Mouse (Mus musculus): ENCODE data around the gene Scube1. TPM values are rescaled to one million over a fixed set of nuclear protein-coding genes. Genes with fewer than 3 reads are reported as not detected.

Scube1 gene
- polyA plus RNA-seq, 1 experiment from 2014 or later = 9.4 TPM

DNA sequence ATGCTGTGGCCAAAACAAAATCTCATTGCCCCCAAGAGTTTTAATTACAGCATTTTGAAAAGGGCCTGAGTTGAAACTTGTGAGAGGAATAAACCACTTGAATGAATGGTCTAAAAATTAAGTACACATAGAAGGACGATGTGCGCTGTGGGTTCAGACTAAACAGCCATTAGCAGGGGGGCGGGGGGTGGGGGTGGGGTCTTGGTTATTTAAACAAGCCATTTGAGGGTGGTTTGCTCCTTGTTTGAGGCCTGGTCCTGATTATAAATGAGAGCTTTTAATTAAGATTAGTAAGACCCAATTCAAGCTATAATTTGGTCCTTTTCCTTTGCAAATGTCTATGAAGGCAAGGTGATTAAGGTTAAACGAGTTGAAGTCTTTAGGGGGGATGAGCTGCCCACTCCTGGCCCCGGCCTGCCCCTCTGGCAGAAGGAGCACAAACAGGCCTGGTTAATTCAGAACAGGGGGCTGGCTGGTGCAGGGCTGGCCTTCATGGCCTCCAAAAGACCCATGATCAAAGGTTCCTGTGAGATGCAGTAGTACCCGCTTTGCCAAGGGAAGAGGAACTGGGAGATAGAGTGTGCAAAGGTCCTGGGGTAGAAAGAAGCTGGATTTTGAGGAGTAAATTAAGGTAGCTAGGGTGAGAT, 9.1 kb downstream of the Scube1 start:
- Histone ChIP-seq H3K9ac (replicated peaks; ENCODE audit: low read depth, low read length) (no peak overlapping the region), H3K27ac (ENCODE audit: low read depth, low read length) (no peak overlapping the region), H3K9me3 (ENCODE audit: control insufficient read depth, low read length) (no peaks in the 10 kb centered on the region), H3K36me3 (ENCODE audit: control insufficient read depth, insufficient read depth, low read length) (no peaks in the 10 kb centered on the region), H3K4me2 (ENCODE audit: low read depth, low read length) (no peak overlapping the region), H3K27me3 (ENCODE audit: control insufficient read depth, insufficient read depth, low read length) (no peaks in the 10 kb centered on the region), H3K4me1 (ENCODE audit: control insufficient read depth, insufficient read depth, low read length) (no peaks in the 10 kb centered on the region), H3K4me3 (ENCODE audit: low read depth, low read length) (no peak overlapping the region)
- 71% methylated on average over 6 of the region's 6 CpGs for WGBS
- no peak for ATAC-seq (ENCODE audit: low read depth)

- no peak overlapping the region for H3K4me2 ChIP-seq (ENCODE audit: low read depth, low read length)
- H3K4me3 ChIP-seq (ENCODE audit: low read depth, low read length) = no peak overlapping the region
- H3K4me1 ChIP-seq (ENCODE audit: control insufficient read depth, insufficient read depth, low read length) = 0 out of 2 replicates have a peak, but pooled peaks cover 5% of the 10 kb centered on the region
These were observed 12.0 kb downstream of the Scube1 start for GRCm38 (mm10) chr15:83712798-83713197.

GRCm38 (mm10) chr15:83712361-83712760, 12.5 kb downstream of the Scube1 start:
- Histone ChIP-seq H3K36me3 (ENCODE audit: control insufficient read depth, insufficient read depth, low read length) (no peaks in the 10 kb centered on the region), H3K27me3 (ENCODE audit: control insufficient read depth, insufficient read depth, low read length) (no peaks in the 10 kb centered on the region), H3K27ac (ENCODE audit: low read depth, low read length) (no peak overlapping the region), H3K4me3 (ENCODE audit: low read depth, low read length) (no peak overlapping the region), H3K4me2 (ENCODE audit: low read depth, low read length) (no peak overlapping the region), H3K4me1 (ENCODE audit: control insufficient read depth, insufficient read depth, low read length) (0 out of 2 replicates have a peak, but pooled peaks cover 5% of the 10 kb centered on the region), H3K9ac (replicated peaks; ENCODE audit: low read depth, low read length) (no peak overlapping the region), H3K9me3 (ENCODE audit: control insufficient read depth, low read length) (no peaks in the 10 kb centered on the region)
- no peak for ATAC-seq (ENCODE audit: low read depth)
- 90% methylated on average over 5 of the region's 5 CpGs for WGBS

More at GRCm38 (mm10) chr15:83712798-83713197, 12.0 kb downstream of the Scube1 start:
- ATAC-seq (ENCODE audit: low read depth) = no peak
- Histone ChIP-seq H3K27me3 (ENCODE audit: control insufficient read depth, insufficient read depth, low read length) (no peaks in the 10 kb centered on the region), H3K9me3 (ENCODE audit: control insufficient read depth, low read length) (no peaks in the 10 kb centered on the region), H3K27ac (ENCODE audit: low read depth, low read length) (no peak overlapping the region), H3K9ac (replicated peaks; ENCODE audit: low read depth, low read length) (no peak overlapping the region), H3K36me3 (ENCODE audit: control insufficient read depth, insufficient read depth, low read length) (no peaks in the 10 kb centered on the region)
- 86% methylated on average over 10 of the region's 10 CpGs for WGBS

GRCm38 (mm10) chr15:83709889-83710774, 14.7 kb downstream of the Scube1 start:
- H3K4me3 ChIP-seq (ENCODE audit: low read depth, low read length) = no peak overlapping the region
- no peak overlapping the region for H3K9ac ChIP-seq (replicated peaks; ENCODE audit: low read depth, low read length)
- H3K27me3 ChIP-seq (ENCODE audit: control insufficient read depth, insufficient read depth, low read length) = no peaks in the 10 kb centered on the region
- no peak overlapping the region for H3K27ac ChIP-seq (ENCODE audit: low read depth, low read length)
- ATAC-seq (ENCODE audit: low read depth) = no peak
- H3K9me3 ChIP-seq (ENCODE audit: control insufficient read depth, low read length) = no peaks in the 10 kb centered on the region
- no peak overlapping the region for H3K4me2 ChIP-seq (ENCODE audit: low read depth, low read length)
- WGBS = 10% methylated on average over 23 of the region's 23 CpGs
- no peaks in the 10 kb centered on the region for H3K36me3 ChIP-seq (ENCODE audit: control insufficient read depth, insufficient read depth, low read length)
- 0 out of 2 replicates have a peak, but pooled peaks cover 9% of the 10 kb centered on the region for H3K4me1 ChIP-seq (ENCODE audit: control insufficient read depth, insufficient read depth, low read length)

GRCm38 (mm10) chr15:83706528-83707199, 18.2 kb downstream of the Scube1 start:
- Histone ChIP-seq H3K4me2 (ENCODE audit: low read depth, low read length) (no peak overlapping the region), H3K9me3 (ENCODE audit: control insufficient read depth, low read length) (no peaks in the 10 kb centered on the region), H3K4me1 (ENCODE audit: control insufficient read depth, insufficient read depth, low read length) (0 out of 2 replicates have a peak, but pooled peaks cover 9% of the 10 kb centered on the region), H3K4me3 (ENCODE audit: low read depth, low read length) (no peak overlapping the region), H3K27ac (ENCODE audit: low read depth, low read length) (no peak overlapping the region), H3K27me3 (ENCODE audit: control insufficient read depth, insufficient read depth, low read length) (no peaks in the 10 kb centered on the region), H3K9ac (replicated peaks; ENCODE audit: low read depth, low read length) (no peak overlapping the region), H3K36me3 (ENCODE audit: control insufficient read depth, insufficient read depth, low read length) (no peaks in the 10 kb centered on the region)
- ATAC-seq (ENCODE audit: low read depth) = peak; percentile 44; the same call in 1 of the 2 replicates
- WGBS = 29% methylated on average over 9 of the region's 10 CpGs

- Histone ChIP-seq H3K36me3 (ENCODE audit: control insufficient read depth, insufficient read depth, low read length) (no peaks in the 10 kb centered on the region), H3K9me3 (ENCODE audit: control insufficient read depth, low read length) (no peaks in the 10 kb centered on the region), H3K4me3 (ENCODE audit: low read depth, low read length) (no peak overlapping the region), H3K27me3 (ENCODE audit: control insufficient read depth, insufficient read depth, low read length) (no peaks in the 10 kb centered on the region), H3K27ac (ENCODE audit: low read depth, low read length) (no peak overlapping the region), H3K9ac (replicated peaks; ENCODE audit: low read depth, low read length) (no peak overlapping the region), H3K4me1 (ENCODE audit: control insufficient read depth, insufficient read depth, low read length) (peaks cover 5% of the 10 kb centered on the region), H3K4me2 (ENCODE audit: low read depth, low read length) (no peak overlapping the region)
- ATAC-seq (ENCODE audit: low read depth) = no peak
- WGBS = 55% methylated on average over 13 of the region's 13 CpGs
These were observed 24.3 kb downstream of the Scube1 start for GRCm38 (mm10) chr15:83700593-83700923.

DNA sequence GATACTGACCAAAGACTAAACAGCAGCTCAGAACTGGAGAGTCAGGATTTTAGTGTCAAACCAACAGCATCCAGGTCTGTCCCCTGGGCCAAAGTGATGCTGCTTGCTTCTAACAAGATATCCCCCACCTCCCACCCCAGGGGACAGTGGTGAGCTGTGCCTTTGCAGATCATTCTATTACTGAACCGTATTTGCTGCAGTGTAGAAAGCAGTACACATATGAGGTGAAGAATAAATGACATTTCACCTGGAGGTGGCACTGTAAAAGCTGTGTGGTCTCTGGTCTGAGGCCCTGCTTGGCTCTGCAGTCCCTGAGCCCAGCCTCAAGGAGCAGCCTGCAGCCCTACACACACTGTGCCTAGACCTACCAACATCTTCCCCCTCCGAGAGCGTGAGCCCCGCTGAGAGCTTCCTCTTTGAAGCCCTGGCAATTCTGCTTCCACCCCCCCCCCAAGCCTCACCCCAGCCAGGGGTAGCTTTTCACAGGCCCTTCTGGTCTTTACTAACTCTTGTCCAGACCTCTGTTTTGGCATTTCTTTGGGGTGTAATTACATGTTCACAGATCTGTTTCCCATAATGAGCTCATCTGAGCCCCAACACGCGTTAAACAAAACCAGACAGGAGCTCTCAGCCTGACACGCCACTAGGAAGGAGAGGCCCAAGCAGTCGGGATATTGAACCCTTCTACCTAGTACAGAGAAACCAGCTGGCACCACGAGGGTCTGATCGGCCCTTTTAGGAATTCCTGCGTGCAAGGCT, 24.8 kb downstream of the Scube1 start:
- 0 out of 2 replicates have a peak, but pooled peaks have one; percentile 49 for ATAC-seq (ENCODE audit: low read depth)
- H3K27me3 ChIP-seq (ENCODE audit: control insufficient read depth, insufficient read depth, low read length) = no peaks in the 10 kb centered on the region
- no peaks in the 10 kb centered on the region for H3K36me3 ChIP-seq (ENCODE audit: control insufficient read depth, insufficient read depth, low read length)
- H3K4me2 ChIP-seq (ENCODE audit: low read depth, low read length) = no peak overlapping the region
- H3K27ac ChIP-seq (ENCODE audit: low read depth, low read length) = no peak overlapping the region
- no peak overlapping the region for H3K4me3 ChIP-seq (ENCODE audit: low read depth, low read length)
- no peak overlapping the region for H3K9ac ChIP-seq (replicated peaks; ENCODE audit: low read depth, low read length)
- H3K9me3 ChIP-seq (ENCODE audit: control insufficient read depth, low read length) = no peaks in the 10 kb centered on the region
- WGBS = 26% methylated on average over 11 of the region's 11 CpGs
- peaks cover 5% of the 10 kb centered on the region for H3K4me1 ChIP-seq (ENCODE audit: control insufficient read depth, insufficient read depth, low read length)

- no peak overlapping the region for H3K27ac ChIP-seq (ENCODE audit: low read depth, low read length)
- H3K36me3 ChIP-seq (ENCODE audit: control insufficient read depth, insufficient read depth, low read length) = no peaks in the 10 kb centered on the region
- no peaks in the 10 kb centered on the region for H3K27me3 ChIP-seq (ENCODE audit: control insufficient read depth, insufficient read depth, low read length)
- H3K9ac ChIP-seq (replicated peaks; ENCODE audit: low read depth, low read length) = no peak overlapping the region
- WGBS = 21% methylated on average over 20 of the region's 20 CpGs
- no peak for ATAC-seq (ENCODE audit: low read depth)
- no peak overlapping the region for H3K4me3 ChIP-seq (ENCODE audit: low read depth, low read length)
- H3K9me3 ChIP-seq (ENCODE audit: control insufficient read depth, low read length) = no peaks in the 10 kb centered on the region
- H3K4me2 ChIP-seq (ENCODE audit: low read depth, low read length) = no peak overlapping the region
- H3K4me1 ChIP-seq (ENCODE audit: control insufficient read depth, insufficient read depth, low read length) = peaks cover 5% of the 10 kb centered on the region
These were observed 25.5 kb downstream of the Scube1 start for GRCm38 (mm10) chr15:83699132-83699833.

Data from neural tube, embryonic 14.5 days (tissue).